Mouse (Mus musculus): ENCODE results near the gene Vmn1r3. TPM values are rescaled to one million over a fixed set of nuclear protein-coding genes. Genes with fewer than 3 reads are reported as not detected.
"Not testable (repeated sequence)": the region's sequence is repeated elsewhere in the genome, so short reads cannot be mapped to it uniquely, and the experiment has no call there.

The Vmn1r3 gene
- polyA plus RNA-seq (2012; ENCODE audit: insufficient read depth, low replicate concordance) = not detected in 2 replicates

GRCm38 (mm10) chr4:3185258-3185657 lies at the start of gene Vmn1r3:
Vmn1r3 (minus strand) TSS chr4:3185358.
- H3K4me3 ChIP-seq (replicated peaks); H3K36me3 ChIP-seq (replicated peaks; ENCODE audit: low read length); H3K9me3 ChIP-seq; H3K27me3 ChIP-seq (replicated peaks); H3K4me1 ChIP-seq: not testable (repeated sequence)

GRCm38 (mm10) chr4:3232053-3232452 lies 46.9 kb upstream of the Vmn1r3 start:
- H3K4me1 ChIP-seq = peaks cover 11% of the 10 kb centered on the region
- no peak for TF ChIP-seq FLI1 (IDR thresholded peaks at IDR 0.05; ENCODE audit: low read length)
- no peak for TF ChIP-seq GATA1 (IDR thresholded peaks at IDR 0.05; ENCODE audit: borderline replicate concordance, low read length)

GRCm38 (mm10) chr4:3230908-3231684 lies 45.9 kb upstream of the Vmn1r3 start:
- Histone ChIP-seq H3K4me3 (replicated peaks) (peak overlapping the region; percentile 89), H3K4me1 (peaks cover 6% of the 10 kb centered on the region)
- TF ChIP-seq FLI1 (IDR thresholded peaks at IDR 0.05; ENCODE audit: low read length) = no peak
- no peak for TF ChIP-seq GATA1 (IDR thresholded peaks at IDR 0.05; ENCODE audit: borderline replicate concordance, low read length)

More at GRCm38 (mm10) chr4:3232053-3232452, 46.9 kb upstream of the Vmn1r3 start:
- peaks cover 17% of the 10 kb centered on the region for H3K9me3 ChIP-seq
- peaks cover 2% of the 10 kb centered on the region for H3K27me3 ChIP-seq (replicated peaks)
- H3K4me3 ChIP-seq (replicated peaks) = no peak overlapping the region
- no peaks in the 10 kb centered on the region for H3K36me3 ChIP-seq (replicated peaks; ENCODE audit: low read length)

GRCm38 (mm10) chr4:3229532-3229931 lies 44.4 kb upstream of the Vmn1r3 start:
- Histone ChIP-seq H3K27me3 (replicated peaks) (peaks cover 2% of the 10 kb centered on the region), H3K9me3 (peaks cover 37% of the 10 kb centered on the region), H3K4me3 (replicated peaks) (peak overlapping the region; percentile 24), H3K36me3 (replicated peaks; ENCODE audit: low read length) (no peaks in the 10 kb centered on the region), H3K4me1 (peaks cover 6% of the 10 kb centered on the region)
- TF ChIP-seq GATA1 (IDR thresholded peaks at IDR 0.05; ENCODE audit: borderline replicate concordance, low read length) (no peak), FLI1 (IDR thresholded peaks at IDR 0.05; ENCODE audit: low read length) (no peak)

More at GRCm38 (mm10) chr4:3230908-3231684, 45.9 kb upstream of the Vmn1r3 start:
- H3K9me3 ChIP-seq = peaks cover 25% of the 10 kb centered on the region
- peaks cover 2% of the 10 kb centered on the region for H3K27me3 ChIP-seq (replicated peaks)
- H3K36me3 ChIP-seq (replicated peaks; ENCODE audit: low read length) = no peaks in the 10 kb centered on the region

- Histone ChIP-seq H3K4me3 (replicated peaks) (peak overlapping the region; percentile 11), H3K4me1 (peaks cover 6% of the 10 kb centered on the region), H3K27me3 (replicated peaks) (peaks cover 2% of the 10 kb centered on the region), H3K36me3 (replicated peaks; ENCODE audit: low read length) (no peaks in the 10 kb centered on the region), H3K9me3 (peaks cover 37% of the 10 kb centered on the region)
- TF ChIP-seq FLI1 (IDR thresholded peaks at IDR 0.05; ENCODE audit: low read length) = no peak
- 0 out of 3 replicates have a peak, but pooled peaks have one; percentile 2 for TF ChIP-seq GATA1 (IDR thresholded peaks at IDR 0.05; ENCODE audit: borderline replicate concordance, low read length)
Measured at GRCm38 (mm10) chr4:3228476-3228875, 43.3 kb upstream of the Vmn1r3 start.

GRCm38 (mm10) chr4:3227751-3228150 lies 42.6 kb upstream of the Vmn1r3 start:
- TF ChIP-seq FLI1 (IDR thresholded peaks at IDR 0.05; ENCODE audit: low read length) (no peak), GATA1 (IDR thresholded peaks at IDR 0.05; ENCODE audit: borderline replicate concordance, low read length) (no peak)
- Histone ChIP-seq H3K36me3 (replicated peaks; ENCODE audit: low read length) (no peaks in the 10 kb centered on the region), H3K4me3 (replicated peaks) (no peak overlapping the region), H3K9me3 (peaks cover 37% of the 10 kb centered on the region), H3K4me1 (peaks cover 4% of the 10 kb centered on the region), H3K27me3 (replicated peaks) (peaks cover 2% of the 10 kb centered on the region)

- Histone ChIP-seq H3K4me3 (replicated peaks) (no peak overlapping the region), H3K9me3 (peaks cover 37% of the 10 kb centered on the region), H3K36me3 (replicated peaks; ENCODE audit: low read length) (no peaks in the 10 kb centered on the region), H3K4me1 (peaks cover 3% of the 10 kb centered on the region; the same call in 1 of the 2 replicates), H3K27me3 (replicated peaks) (peaks cover 2% of the 10 kb centered on the region)
- TF ChIP-seq GATA1 (IDR thresholded peaks at IDR 0.05; ENCODE audit: borderline replicate concordance, low read length) (no peak), FLI1 (IDR thresholded peaks at IDR 0.05; ENCODE audit: low read length) (no peak)
Measured at GRCm38 (mm10) chr4:3226488-3226887, 41.3 kb upstream of the Vmn1r3 start.

GRCm38 (mm10) chr4:3225416-3225815 lies 40.3 kb upstream of the Vmn1r3 start:
- H3K9me3 ChIP-seq = peaks cover 37% of the 10 kb centered on the region
- H3K4me3 ChIP-seq (replicated peaks); H3K27me3 ChIP-seq (replicated peaks); H3K4me1 ChIP-seq; H3K36me3 ChIP-seq (replicated peaks; ENCODE audit: low read length): not testable (repeated sequence)

GRCm38 (mm10) chr4:3224848-3225247 lies 39.7 kb upstream of the Vmn1r3 start:
- H3K4me1 ChIP-seq; H3K36me3 ChIP-seq (replicated peaks; ENCODE audit: low read length); H3K27me3 ChIP-seq (replicated peaks); H3K4me3 ChIP-seq (replicated peaks): not testable (repeated sequence)
- H3K9me3 ChIP-seq = peaks cover 35% of the 10 kb centered on the region

GRCm38 (mm10) chr4:3223483-3224209 lies 38.5 kb upstream of the Vmn1r3 start:
- H3K27me3 ChIP-seq (replicated peaks); H3K36me3 ChIP-seq (replicated peaks; ENCODE audit: low read length); H3K4me3 ChIP-seq (replicated peaks); H3K4me1 ChIP-seq: not testable (repeated sequence)
- peaks cover 27% of the 10 kb centered on the region for H3K9me3 ChIP-seq

- H3K27me3 ChIP-seq (replicated peaks); H3K4me1 ChIP-seq; H3K4me3 ChIP-seq (replicated peaks); H3K9me3 ChIP-seq; H3K36me3 ChIP-seq (replicated peaks; ENCODE audit: low read length): not testable (repeated sequence)
Measured at GRCm38 (mm10) chr4:3216382-3216781, 31.2 kb upstream of the Vmn1r3 start.

GRCm38 (mm10) chr4:3213349-3213748 lies 28.2 kb upstream of the Vmn1r3 start:
- not testable (repeated sequence) for H3K9me3 ChIP-seq; H3K4me1 ChIP-seq; H3K4me3 ChIP-seq (replicated peaks); H3K27me3 ChIP-seq (replicated peaks); H3K36me3 ChIP-seq (replicated peaks; ENCODE audit: low read length)

- H3K27me3 ChIP-seq (replicated peaks); H3K4me3 ChIP-seq (replicated peaks); H3K36me3 ChIP-seq (replicated peaks; ENCODE audit: low read length); H3K9me3 ChIP-seq; H3K4me1 ChIP-seq: not testable (repeated sequence)
Measured at GRCm38 (mm10) chr4:3209643-3210217, 24.6 kb upstream of the Vmn1r3 start.

GRCm38 (mm10) chr4:3176746-3177490 lies 8.2 kb downstream of the Vmn1r3 start:
- H3K4me1 ChIP-seq; H3K36me3 ChIP-seq (replicated peaks; ENCODE audit: low read length); H3K4me3 ChIP-seq (replicated peaks); H3K27me3 ChIP-seq (replicated peaks): not testable (repeated sequence)
- peaks cover 37% of the 10 kb centered on the region for H3K9me3 ChIP-seq

Data from megakaryocyte, embryonic 14.5 days (primary cell).